Mouse (Mus musculus) lung, postnatal 36 days (tissue): ENCODE results near the gene Met.

Experiments used
- DNase-seq: peaks from one replicate; pipeline ENCODE4 v3.0.0; 2022; ENCODE audit warnings: mixed read lengths

Gene Met

DNA sequence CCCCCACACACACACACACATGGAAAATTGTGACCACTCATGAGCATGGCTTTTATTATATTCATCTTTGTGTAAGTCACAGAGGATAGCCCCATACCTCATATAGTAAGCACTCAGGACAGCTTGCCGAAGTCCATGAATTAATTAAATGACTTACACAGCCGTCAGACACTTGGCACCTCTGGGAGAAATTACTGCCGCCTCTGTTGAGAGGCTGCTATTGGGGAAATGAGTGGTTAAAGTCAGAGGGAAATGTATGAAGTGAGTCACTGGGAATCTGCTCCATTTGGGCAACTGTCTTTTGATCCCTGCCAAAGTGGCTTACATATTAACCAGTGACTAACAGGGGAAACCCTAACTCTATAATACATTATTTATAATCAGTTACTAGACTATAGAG is 91.2 kb downstream of the Met start:
- DNase-seq, result no peak

GRCm38 (mm10) chr6:17555719-17556118 is 92.1 kb downstream of the Met start:
- no peak for DNase-seq

GRCm38 (mm10) chr6:17559657-17560056 is 96.1 kb downstream of the Met start:
- DNase-seq, result no peak

- no peak for DNase-seq
Measured at GRCm38 (mm10) chr6:17561347-17561746, 97.7 kb downstream of the Met start.

DNA sequence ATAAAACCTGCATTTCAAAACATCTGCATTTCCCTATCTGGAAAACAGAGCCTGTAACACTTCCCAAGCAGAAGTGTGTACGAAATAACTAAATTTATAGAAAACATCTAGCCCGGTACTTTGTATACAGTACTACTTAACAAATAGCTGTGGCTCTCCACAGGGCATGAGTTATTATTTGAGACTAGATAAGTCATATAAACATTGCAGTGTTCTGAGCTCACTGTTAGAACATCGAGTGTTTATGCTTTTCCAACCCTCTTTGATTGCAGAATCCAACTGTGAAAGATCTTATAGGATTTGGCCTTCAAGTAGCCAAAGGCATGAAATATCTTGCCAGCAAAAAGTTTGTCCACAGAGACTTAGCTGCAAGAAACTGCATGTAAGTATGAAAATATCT is 98.3 kb downstream of the Met start:
- no peak for DNase-seq

- no peak for DNase-seq
Measured at GRCm38 (mm10) chr6:17562472-17563088, 99.0 kb downstream of the Met start.

- peak; percentile 57 for DNase-seq
Measured at GRCm38 (mm10) chr6:17568702-17569352, 105.2 kb downstream of the Met start.

GRCm38 (mm10) chr6:17573227-17573626 is 109.6 kb downstream of the Met start:
- DNase-seq, result peak; percentile 46

- no peak for DNase-seq
Measured at GRCm38 (mm10) chr6:17573732-17574131, 110.1 kb downstream of the Met start.

GRCm38 (mm10) chr6:17578092-17578760 is 114.6 kb downstream of the Met start:
- no peak for DNase-seq

DNA sequence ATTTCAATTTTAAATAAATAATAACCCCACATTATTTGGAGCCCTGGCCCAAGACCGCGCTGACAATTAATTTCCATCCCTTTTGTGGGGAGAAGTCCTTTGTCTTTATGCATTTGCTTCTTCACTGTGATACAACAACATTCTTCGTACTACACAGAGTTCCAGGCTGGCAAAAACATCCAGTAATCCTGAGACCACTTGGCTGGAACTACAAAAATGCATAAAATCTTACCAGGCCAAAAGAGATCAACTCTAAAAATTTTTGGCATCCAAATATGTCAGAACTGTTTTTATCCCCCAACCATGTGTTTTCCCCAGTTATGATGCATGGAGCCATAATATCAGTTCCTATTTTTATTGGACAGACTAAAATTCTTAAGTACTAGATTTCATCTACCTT is 116.7 kb downstream of the Met start:
- DNase-seq, result no peak

- DNase-seq, result peak; percentile 86
Measured at GRCm38 (mm10) chr6:17583982-17584381, 120.4 kb downstream of the Met start.

DNA sequence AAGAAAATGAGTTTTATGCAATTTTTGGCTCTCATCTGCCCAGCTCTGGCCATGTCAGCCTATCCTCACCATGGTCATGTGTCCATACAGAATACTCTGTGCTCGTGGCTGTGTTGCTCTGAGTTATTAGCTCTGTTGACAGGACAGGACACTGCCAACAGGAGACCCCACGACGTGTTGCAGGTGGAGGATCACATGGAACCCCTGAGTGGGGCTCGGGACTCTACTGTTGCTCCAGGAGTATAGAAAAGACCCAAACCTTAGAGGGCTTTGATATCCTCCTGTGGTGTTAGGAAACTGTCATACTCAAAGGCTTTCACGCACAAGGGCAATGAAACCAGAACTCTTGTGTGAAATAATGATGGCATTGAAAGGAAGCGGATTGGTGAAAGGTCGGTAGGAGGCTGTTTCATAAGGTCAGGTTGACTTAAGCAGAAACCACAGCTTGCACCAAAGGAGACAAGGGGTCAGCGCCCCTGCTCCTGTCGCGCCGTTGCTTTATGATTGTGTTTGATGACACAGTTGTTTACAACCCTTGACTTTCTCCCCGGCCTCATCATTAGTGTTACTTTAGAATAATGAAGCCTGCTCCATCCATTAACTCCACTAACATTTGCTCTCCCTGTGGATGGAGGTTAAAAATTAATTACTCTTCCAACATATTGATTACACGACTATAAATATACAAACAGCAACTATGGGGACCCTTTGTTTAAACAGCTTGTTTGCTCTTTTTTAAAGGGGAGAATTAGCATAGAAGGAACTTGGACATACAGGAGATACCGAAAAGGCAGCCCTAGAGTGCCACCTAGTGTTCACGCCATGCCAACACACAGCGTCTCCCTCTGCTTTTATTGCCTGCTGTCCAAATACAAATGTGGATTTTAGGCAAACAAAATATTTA is 125.7 kb downstream of the Met start:
- peak; percentile 87 for DNase-seq

GRCm38 (mm10) chr6:17589953-17590627 is 126.5 kb downstream of the Met start:
- DNase-seq, result no peak

DNA sequence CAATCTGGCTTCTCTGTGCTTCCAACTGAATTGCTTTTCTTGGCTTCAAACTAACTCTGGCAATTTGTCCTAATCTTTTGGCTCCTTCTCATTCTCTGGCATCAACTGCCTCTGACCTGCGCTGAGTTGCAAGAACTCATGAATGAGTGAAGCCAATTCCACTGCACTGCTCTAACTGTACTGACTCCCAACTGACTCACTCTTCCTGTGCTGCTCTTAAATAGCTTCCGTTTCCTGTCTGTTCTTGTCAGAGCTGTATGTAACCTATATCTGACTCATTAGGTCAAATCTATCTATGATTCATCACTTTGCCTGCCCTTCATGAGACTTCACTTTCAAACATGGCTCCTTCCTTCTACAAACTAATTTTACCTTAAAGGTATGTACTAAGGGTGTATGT is 130.4 kb downstream of the Met start:
- DNase-seq, result no peak

GRCm38 (mm10) chr6:17595712-17596462 is 132.3 kb downstream of the Met start:
- peak; percentile 55 for DNase-seq

GRCm38 (mm10) chr6:17599373-17599772 is 135.8 kb downstream of the Met start:
- no peak for DNase-seq

GRCm38 (mm10) chr6:17601526-17601925 is 137.9 kb downstream of the Met start:
- DNase-seq, result no peak

- no peak for DNase-seq
Measured at GRCm38 (mm10) chr6:17606915-17607314, 143.3 kb downstream of the Met start.

DNA sequence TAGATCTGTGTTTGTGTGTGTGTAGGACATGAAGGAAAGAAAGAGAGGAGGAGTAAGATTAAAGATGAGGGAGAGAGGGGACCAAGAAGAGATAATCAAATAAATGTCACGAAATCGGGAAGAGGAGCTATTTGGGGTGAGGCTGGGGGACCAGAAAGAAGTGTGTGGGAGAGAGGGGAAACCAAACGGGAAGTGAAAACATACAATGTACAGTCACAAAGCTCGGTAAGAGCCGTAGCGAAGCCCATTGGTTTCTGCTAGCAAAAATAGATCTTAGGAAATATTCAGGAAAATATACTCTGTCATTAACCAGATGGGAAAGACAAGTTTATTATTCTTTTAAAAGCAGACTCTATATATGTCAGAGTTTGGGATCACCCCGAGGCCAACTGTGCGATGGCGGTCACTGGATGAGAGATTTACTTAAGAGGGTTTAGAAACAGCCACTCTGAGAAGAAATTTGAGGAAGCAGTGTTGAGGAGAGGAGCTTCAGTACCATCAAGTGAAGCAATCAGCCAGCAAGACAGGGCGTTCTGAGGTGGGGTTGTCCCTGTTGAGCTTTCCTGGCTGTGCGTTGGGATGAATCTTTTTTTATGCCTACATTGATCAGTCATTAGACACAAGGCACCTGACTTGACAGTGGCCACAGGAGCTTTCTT is 147.9 kb downstream of the Met start:
- peak; percentile 28 for DNase-seq

GRCm38 (mm10) chr6:17612652-17613051 is 149.1 kb downstream of the Met start:
- DNase-seq, result no peak
